Mouse (Mus musculus): ENCODE measurements at regions not wholly inside any gene's neighbourhood (a gene's known extent, or its start where the extent isn't known, plus 50 kb on each side); places are given as distances from the start of the nearest gene placed in this dataset.

DNA sequence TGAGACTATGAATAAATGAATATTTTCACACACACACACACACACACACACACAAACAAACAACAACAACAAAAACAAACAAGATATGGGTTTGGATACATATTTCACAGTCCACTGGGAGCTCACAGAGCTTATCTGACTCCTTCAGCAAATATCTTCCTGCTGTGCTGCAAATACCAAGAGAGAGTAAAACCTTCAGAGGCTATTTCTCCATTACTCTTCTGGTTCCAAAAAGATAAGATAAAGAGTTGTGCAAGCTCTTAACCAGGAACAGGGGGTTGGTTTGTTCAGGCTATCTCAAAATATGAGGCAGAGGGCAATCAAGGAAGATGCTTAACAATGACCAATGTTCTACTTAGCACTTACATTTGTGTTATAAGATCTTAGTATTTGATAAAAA, 416.1 kb upstream of the Nrp1 start:
- no peak for TF ChIP-seq CTCF (IDR thresholded peaks at IDR 0.05; ENCODE audit: control insufficient read depth, insufficient read depth, insufficient replicate concordance, low read depth, low read length)
- no peak for TF ChIP-seq POLR2A (IDR thresholded peaks at IDR 0.05; ENCODE audit: control insufficient read depth, low read depth, low read length)

All from testis, adult 2 months (tissue).